Mouse (Mus musculus) right cerebral cortex, adult 2 months (tissue): ENCODE measurements around the gene Zxdc.

ENCODE experiments used
- DNase-seq, 2 experiments: peaks; one replicate each; pipeline ENCODE4 v3.0.0; 2021 to 2022; ENCODE audit warnings: low spot score in 2 of 2

The Zxdc gene

GRCm38 (mm10) chr6:90377708-90378107 lies 8.4 kb downstream of the Zxdc start:
- no peak for DNase-seq

GRCm38 (mm10) chr6:90381465-90381864 lies 12.2 kb downstream of the Zxdc start:
- DNase-seq = no peak

- DNase-seq = no peak
Measured at GRCm38 (mm10) chr6:90390629-90391028, 21.3 kb downstream of the Zxdc start.

- DNase-seq = no peak
Measured at GRCm38 (mm10) chr6:90393948-90394347, 24.7 kb downstream of the Zxdc start.

- DNase-seq = no peak
Measured at GRCm38 (mm10) chr6:90395751-90396150, 26.5 kb downstream of the Zxdc start.

- no peak for DNase-seq
Measured at GRCm38 (mm10) chr6:90397291-90397690, 28.0 kb downstream of the Zxdc start.

- DNase-seq = no peak
Measured at GRCm38 (mm10) chr6:90408632-90409031, 39.3 kb downstream of the Zxdc start.

- DNase-seq = no peak
Measured at GRCm38 (mm10) chr6:90410972-90411371, 41.7 kb downstream of the Zxdc start.

- no peak for DNase-seq
Measured at GRCm38 (mm10) chr6:90411926-90412325, 42.6 kb downstream of the Zxdc start.

- peak; percentile 75 to 79 for DNase-seq
Measured at GRCm38 (mm10) chr6:90422565-90422964, 53.3 kb downstream of the Zxdc start.

- no peak for DNase-seq
Measured at GRCm38 (mm10) chr6:90425361-90425760, 56.1 kb downstream of the Zxdc start.

GRCm38 (mm10) chr6:90426003-90426402 lies 56.7 kb downstream of the Zxdc start:
- no peak for DNase-seq

- DNase-seq = peak; percentile 70 to 76
Measured at GRCm38 (mm10) chr6:90428380-90428974, 59.2 kb downstream of the Zxdc start, which contains the start of gene Cfap100. Gene Cfap100, minus strand, starts transcription at chr6:90428797.

GRCm38 (mm10) chr6:90429911-90430310 lies 60.6 kb downstream of the Zxdc start:
- DNase-seq = peak; percentile 66

GRCm38 (mm10) chr6:90431487-90431886 lies 62.2 kb downstream of the Zxdc start:
- DNase-seq = peak in 1 of 2 experiments; percentile 52

- DNase-seq = no peak
Measured at GRCm38 (mm10) chr6:90434687-90435086, 65.4 kb downstream of the Zxdc start.

- peak; percentile 85 to 91 for DNase-seq
Measured at GRCm38 (mm10) chr6:90435195-90435618, 65.9 kb downstream of the Zxdc start.

GRCm38 (mm10) chr6:90436192-90436907 lies 67.1 kb downstream of the Zxdc start:
- DNase-seq = no peak

- DNase-seq = no peak
Measured at GRCm38 (mm10) chr6:90437041-90437440, 67.7 kb downstream of the Zxdc start.

GRCm38 (mm10) chr6:90446883-90447282 lies 77.6 kb downstream of the Zxdc start:
- no peak for DNase-seq

- DNase-seq = peak; percentile 84 to 88
Measured at GRCm38 (mm10) chr6:90450179-90450578, 80.9 kb downstream of the Zxdc start.

GRCm38 (mm10) chr6:90450697-90451096 lies 81.4 kb downstream of the Zxdc start:
- DNase-seq = no peak

- no peak for DNase-seq
Measured at GRCm38 (mm10) chr6:90451512-90451911, 82.2 kb downstream of the Zxdc start.
